Comparison of ENCODE assay signal across 10 mouse cellular contexts in the genomic region with DNA sequence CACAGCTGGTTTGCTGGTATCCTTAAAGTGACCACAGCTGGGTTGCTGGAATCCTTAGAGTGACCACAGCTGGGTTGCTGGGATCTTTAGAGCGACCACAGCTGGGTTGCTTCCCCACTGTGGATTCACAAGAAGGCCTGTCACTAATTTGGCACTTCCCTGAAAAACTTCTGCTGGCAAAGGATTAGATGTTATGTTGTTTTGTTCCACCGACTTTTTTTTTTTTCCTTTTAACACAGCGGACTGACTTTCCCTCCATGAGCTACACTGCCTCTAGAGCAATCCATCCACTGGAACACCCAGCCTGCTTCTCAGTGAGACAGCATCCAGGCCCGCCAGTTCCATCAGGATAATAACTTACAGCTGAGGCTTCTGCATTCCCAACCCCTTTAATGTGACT.
DNase-seq lines count a peak whose midpoint lies in the region; ATAC-seq and TF ChIP-seq lines count a peak whose summit lies in the region.
"Had no signal": no experiment of that assay in that cellular context is flagged by ENCODE, and none has a peak within 500 bp of the region (broad histone marks: within the 10 kb centered on the region; RNA-seq: fewer than 3 reads in every experiment).

No protein-coding gene starts in this region.

- no peak overlapping the region for H3K27ac ChIP-seq in heart, adult 2 months
- no peak overlapping the region for H3K27ac ChIP-seq in heart, embryonic 11.5 days (ENCODE audit: low read depth, low read length)
- no peak overlapping the region for H3K27ac ChIP-seq in limb, embryonic 14.5 days (replicated peaks; ENCODE audit: low read depth, low read length)
- H3K27ac ChIP-seq: liver, embryonic 15.5 days; neural tube, embryonic 12.5 days had no signal

- H3K36me3 ChIP-seq in heart, adult 2 months (ENCODE audit: control insufficient read depth, insufficient read depth, low read length): no peaks in the 10 kb centered on the region
- no peaks in the 10 kb centered on the region for H3K36me3 ChIP-seq in heart, embryonic 11.5 days (ENCODE audit: control insufficient read depth, insufficient read depth, low read length)
- no peaks in the 10 kb centered on the region for H3K36me3 ChIP-seq in limb, embryonic 14.5 days (ENCODE audit: control insufficient read depth, insufficient read depth, low read length)
- H3K36me3 ChIP-seq: liver, embryonic 15.5 days; neural tube, embryonic 12.5 days had no signal

- H3K4me2 ChIP-seq in heart, embryonic 11.5 days: no peak overlapping the region
- H3K4me2 ChIP-seq in limb, embryonic 14.5 days (replicated peaks; ENCODE audit: low read depth, low read length, severe bottlenecking): no peak overlapping the region
- H3K4me2 ChIP-seq: liver, embryonic 15.5 days; neural tube, embryonic 12.5 days had no signal

- no peak for TF ChIP-seq POLR2A in heart, adult 2 months (IDR thresholded peaks at IDR 0.05; ENCODE audit: insufficient read depth, low read depth, low read length)
- no peak for TF ChIP-seq POLR2A in limb, embryonic 14.5 days (IDR thresholded peaks at IDR 0.05; ENCODE audit: borderline replicate concordance, extremely low read depth, insufficient read depth, insufficient read length)

- intact Hi-C loops in heart, adult 2 months (cut with DNase I): no loop called here

- H3K4me1 ChIP-seq in heart, adult 2 months (ENCODE audit: control insufficient read depth, insufficient read depth, low read length): no peaks in the 10 kb centered on the region
- H3K4me1 ChIP-seq in heart, embryonic 11.5 days (ENCODE audit: control insufficient read depth, insufficient read depth, low read length): no peaks in the 10 kb centered on the region
- no peaks in the 10 kb centered on the region for H3K4me1 ChIP-seq in limb, embryonic 14.5 days (ENCODE audit: control insufficient read depth, insufficient read depth, low read length)
- H3K4me1 ChIP-seq: liver, embryonic 15.5 days; neural tube, embryonic 12.5 days had no signal

- TF ChIP-seq CTCF in heart, adult 2 months (IDR thresholded peaks at IDR 0.05): no peak

- no peaks in the 10 kb centered on the region for H3K79me2 ChIP-seq in heart, adult 2 months (replicated peaks; ENCODE audit: control insufficient read depth, insufficient read depth, low read length)

- no peak overlapping the region for H3K4me3 ChIP-seq in heart, adult 2 months
- H3K4me3 ChIP-seq in heart, embryonic 11.5 days (ENCODE audit: low read depth, low read length): no peak overlapping the region
- no peak overlapping the region for H3K4me3 ChIP-seq in limb, embryonic 14.5 days (replicated peaks; ENCODE audit: low read length)
- H3K4me3 ChIP-seq: liver, embryonic 15.5 days; neural tube, embryonic 12.5 days had no signal

- no peaks in the 10 kb centered on the region for H3K27me3 ChIP-seq in heart, adult 2 months (ENCODE audit: control insufficient read depth, insufficient read depth, low read length)
- H3K27me3 ChIP-seq in heart, embryonic 11.5 days (ENCODE audit: control insufficient read depth, insufficient read depth, low read length): peaks cover 23% of the 10 kb centered on the region
- H3K27me3 ChIP-seq in limb, embryonic 14.5 days (ENCODE audit: control insufficient read depth, insufficient read depth, low read length): no peaks in the 10 kb centered on the region
- H3K27me3 ChIP-seq: liver, embryonic 15.5 days; neural tube, embryonic 12.5 days had no signal

- TF ChIP-seq EP300 in heart, adult 2 months (IDR thresholded peaks at IDR 0.05; ENCODE audit: insufficient read depth, low read depth, low read length): no peak

- ATAC-seq in heart, embryonic 11.5 days (replicated peaks; ENCODE audit: insufficient number of reproducible peaks, low FRiP score, low TSS enrichment): no peak
- ATAC-seq in limb, embryonic 14.5 days (ENCODE audit: low FRiP score, low read depth): peak; percentile 47; the same call in 1 of the 2 replicates

- H3K9me3 ChIP-seq in heart, embryonic 11.5 days (replicated peaks; ENCODE audit: control insufficient read depth, low read length): no peaks in the 10 kb centered on the region
- H3K9me3 ChIP-seq in limb, embryonic 14.5 days (ENCODE audit: control insufficient read depth, low read length): no peaks in the 10 kb centered on the region
- H3K9me3 ChIP-seq: liver, embryonic 15.5 days; neural tube, embryonic 12.5 days had no signal

- no peak overlapping the region for H3K9ac ChIP-seq in heart, adult 2 months (ENCODE audit: low read depth, low read length)
- no peak overlapping the region for H3K9ac ChIP-seq in heart, embryonic 11.5 days (ENCODE audit: low read depth, low read length)
- no peak overlapping the region for H3K9ac ChIP-seq in limb, embryonic 14.5 days (ENCODE audit: low read depth, low read length, severe bottlenecking)
- H3K9ac ChIP-seq: liver, embryonic 15.5 days; neural tube, embryonic 12.5 days had no signal

- WGBS in heart, adult 2 months: 28% methylated on average over 4 of the region's 4 CpGs
- 26% methylated on average over 4 of the region's 4 CpGs for WGBS in heart, embryonic 11.5 days (ENCODE audit: insufficient replicate concordance)
- WGBS in limb, embryonic 14.5 days: 8% methylated on average over 4 of the region's 4 CpGs

- peak; percentile 28 to 39 for DNase-seq in heart, adult 2 months
- peak; percentile 4 for DNase-seq in testis, postnatal 14 days (ENCODE audit: low spot score)
- no peak for DNase-seq in testis, postnatal 10 days (ENCODE audit: low spot score)
- peak; percentile 65 for DNase-seq in limb, embryonic 14.5 days (ENCODE audit: low spot score)
- no peak for DNase-seq in B cell, adult 2 months
- DNase-seq in layer of hippocampus, postnatal 25 days (ENCODE audit: extremely low spot score in 1 of 2, low spot score in 1 of 2): no peak
- no peak for DNase-seq in adipocyte (ENCODE audit: low spot score)

Comparison
In these comparisons a context has a peak if more than half of its experiments do, and no peak if none do; other contexts are left out.
1. DNase-seq: peak in heart, adult 2 months (2 of 2), testis, postnatal 14 days (single experiment) and limb, embryonic 14.5 days (single experiment); none in testis, postnatal 10 days (single experiment), B cell, adult 2 months (0 of 2), layer of hippocampus, postnatal 25 days (0 of 2) and adipocyte (single experiment).